14 mouse cellular contexts compared by ENCODE assay signal in genomic region chr10:83129624-83130218, GRCm38 (mm10).
DNase-seq lines count a peak whose midpoint lies in the region; ATAC-seq and TF ChIP-seq lines count a peak whose summit lies in the region.
"Had no signal": no experiment of that assay in that cellular context is flagged by ENCODE, and none has a peak within 500 bp of the region (broad histone marks: within the 10 kb centered on the region; RNA-seq: fewer than 3 reads in every experiment).

No protein-coding gene starts in this region.

- H3K4me1 ChIP-seq in midbrain, postnatal 0 days (ENCODE audit: insufficient read depth, low read length), result peaks cover 8% of the 10 kb centered on the region; the same call in 1 of the 2 replicates
- peaks cover 33% of the 10 kb centered on the region for H3K4me1 ChIP-seq in midbrain, embryonic 13.5 days (replicated peaks)
- H3K4me1 ChIP-seq in limb, embryonic 14.5 days (ENCODE audit: control insufficient read depth, insufficient read depth, low read length), result peaks cover 28% of the 10 kb centered on the region

- peak; percentile 14 for DNase-seq in midbrain, postnatal 0 days (ENCODE audit: low spot score)
- no peak for DNase-seq in limb, embryonic 14.5 days (ENCODE audit: low spot score)
- no peak for DNase-seq in left cerebral cortex, postnatal 25 days (ENCODE audit: low spot score in 2 of 2)
- no peak for DNase-seq in frontal cortex, postnatal 25 days (ENCODE audit: low spot score in 2 of 2)
- DNase-seq: cerebellum, adult 11 months; liver; lung, adult 18-20 months; right cerebral cortex, postnatal 25 days had no signal

- 59% methylated on average over 8 of the region's 8 CpGs for WGBS in midbrain, postnatal 0 days
- 69% methylated on average over 8 of the region's 8 CpGs for WGBS in midbrain, embryonic 13.5 days
- 77% methylated on average over 8 of the region's 8 CpGs for WGBS in limb, embryonic 14.5 days

- H3K27me3 ChIP-seq in midbrain, postnatal 0 days (ENCODE audit: insufficient read depth, low read length), result no peaks in the 10 kb centered on the region
- peaks cover 19% of the 10 kb centered on the region for H3K27me3 ChIP-seq in midbrain, embryonic 13.5 days
- no peaks in the 10 kb centered on the region for H3K27me3 ChIP-seq in limb, embryonic 14.5 days (ENCODE audit: control insufficient read depth, insufficient read depth, low read length)
- H3K27me3 ChIP-seq: CH12.LX; embryonic facial prominence, embryonic 15.5 days; megakaryocyte, embryonic 14.5 days had no signal

- TF ChIP-seq POLR2A in limb, embryonic 14.5 days (IDR thresholded peaks at IDR 0.05; ENCODE audit: borderline replicate concordance, extremely low read depth, insufficient read depth, insufficient read length), result no peak

- intact Hi-C loops in left cerebral cortex, postnatal 25 days (cut with DNase I), result no loop called here

- H3K36me3 ChIP-seq in midbrain, postnatal 0 days (ENCODE audit: insufficient read depth, low read length), result no peaks in the 10 kb centered on the region
- H3K36me3 ChIP-seq in midbrain, embryonic 13.5 days, result no peaks in the 10 kb centered on the region
- H3K36me3 ChIP-seq in limb, embryonic 14.5 days (ENCODE audit: control insufficient read depth, insufficient read depth, low read length), result no peaks in the 10 kb centered on the region
- H3K36me3 ChIP-seq: embryonic facial prominence, embryonic 15.5 days had no signal

- no peak overlapping the region for H3K27ac ChIP-seq in midbrain, postnatal 0 days (ENCODE audit: low read depth, low read length)
- no peak overlapping the region for H3K27ac ChIP-seq in midbrain, embryonic 13.5 days
- peak overlapping the region; percentile 65 for H3K27ac ChIP-seq in limb, embryonic 14.5 days (replicated peaks; ENCODE audit: low read depth, low read length)
- H3K27ac ChIP-seq: embryonic facial prominence, embryonic 15.5 days had no signal

- ATAC-seq in midbrain, postnatal 0 days (ENCODE audit: low FRiP score), result no peak
- no peak for ATAC-seq in midbrain, embryonic 13.5 days
- ATAC-seq in CD4-positive, CD25-positive, alpha-beta regulatory T cell, adult 4 months, result peak; percentile 64
- peak; percentile 71 for ATAC-seq in common myeloid progenitor, adult 5-6 weeks (replicated peaks; ENCODE audit: low read depth, poor library complexity, severe bottlenecking)
- no peak for ATAC-seq in limb, embryonic 14.5 days (ENCODE audit: low FRiP score, low read depth)

- no peak overlapping the region for H3K4me3 ChIP-seq in midbrain, postnatal 0 days (ENCODE audit: low read depth, low read length)
- H3K4me3 ChIP-seq in midbrain, embryonic 13.5 days (replicated peaks), result no peak overlapping the region
- H3K4me3 ChIP-seq in limb, embryonic 14.5 days (replicated peaks; ENCODE audit: low read length), result no peak overlapping the region
- H3K4me3 ChIP-seq: embryonic facial prominence, embryonic 15.5 days; megakaryocyte, embryonic 14.5 days had no signal

- no peak overlapping the region for H3K9ac ChIP-seq in midbrain, postnatal 0 days (replicated peaks; ENCODE audit: low read length, poor library complexity, severe bottlenecking)
- H3K9ac ChIP-seq in midbrain, embryonic 13.5 days (replicated peaks), result no peak overlapping the region
- H3K9ac ChIP-seq in limb, embryonic 14.5 days (ENCODE audit: low read depth, low read length, severe bottlenecking), result no peak overlapping the region
- H3K9ac ChIP-seq: embryonic facial prominence, embryonic 15.5 days had no signal

- no peaks in the 10 kb centered on the region for H3K9me3 ChIP-seq in midbrain, postnatal 0 days (ENCODE audit: low read length)
- no peaks in the 10 kb centered on the region for H3K9me3 ChIP-seq in midbrain, embryonic 13.5 days
- no peaks in the 10 kb centered on the region for H3K9me3 ChIP-seq in limb, embryonic 14.5 days (ENCODE audit: control insufficient read depth, low read length)
- H3K9me3 ChIP-seq: embryonic facial prominence, embryonic 15.5 days; megakaryocyte, embryonic 14.5 days had no signal

- H3K4me2 ChIP-seq in midbrain, postnatal 0 days (ENCODE audit: low read depth, low read length, poor library complexity, severe bottlenecking), result no peak overlapping the region
- H3K4me2 ChIP-seq in midbrain, embryonic 13.5 days (replicated peaks), result no peak overlapping the region
- no peak overlapping the region for H3K4me2 ChIP-seq in limb, embryonic 14.5 days (replicated peaks; ENCODE audit: low read depth, low read length, severe bottlenecking)
- H3K4me2 ChIP-seq: embryonic facial prominence, embryonic 15.5 days had no signal

- no peak for TF ChIP-seq CTCF in midbrain, postnatal 0 days (IDR thresholded peaks at IDR 0.05)

Comparison
In these comparisons a context has a peak if more than half of its experiments do, and no peak if none do; other contexts are left out.
1. ATAC-seq: peak in CD4-positive, CD25-positive, alpha-beta regulatory T cell, adult 4 months (single experiment) and common myeloid progenitor, adult 5-6 weeks (single experiment); none in midbrain, postnatal 0 days (single experiment), midbrain, embryonic 13.5 days (single experiment) and limb, embryonic 14.5 days (single experiment).